9 mouse cellular contexts compared by ENCODE assay signal in the genomic region with DNA sequence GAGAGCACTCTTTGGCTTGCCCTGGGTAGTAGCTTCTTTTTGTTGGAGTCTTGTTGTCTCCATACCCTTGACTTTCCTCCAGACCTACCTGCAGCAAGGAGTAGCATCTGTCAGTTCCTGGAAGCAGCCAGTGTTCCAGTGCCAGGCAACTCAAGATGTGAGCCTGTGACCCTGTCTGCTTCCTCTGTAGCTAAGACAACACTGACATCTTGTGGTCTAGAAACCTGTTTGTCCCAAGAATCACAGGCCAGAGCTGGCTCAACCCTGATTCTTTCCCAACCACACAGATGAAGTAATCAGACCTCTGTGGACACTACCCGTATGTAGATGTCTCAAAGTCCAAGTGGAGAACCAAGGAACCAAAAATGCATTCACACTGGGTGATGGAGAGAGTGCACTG.
DNase-seq lines count a peak whose midpoint lies in the region; ATAC-seq lines count a peak whose summit lies in the region.
"Had no signal": no experiment of that assay in that cellular context is flagged by ENCODE, and none has a peak within 500 bp of the region (broad histone marks: within the 10 kb centered on the region; RNA-seq: fewer than 3 reads in every experiment).

No protein-coding gene starts in this region.

- 0 out of 2 replicates have a peak, but pooled peaks cover 3% of the 10 kb centered on the region for H3K27me3 ChIP-seq in heart, embryonic 12.5 days (replicated peaks)
- H3K27me3 ChIP-seq: liver, embryonic 15.5 days had no signal

- no peaks in the 10 kb centered on the region for H3K9me3 ChIP-seq in heart, embryonic 12.5 days (replicated peaks)
- H3K9me3 ChIP-seq: liver, embryonic 15.5 days had no signal

- no peaks in the 10 kb centered on the region for H3K36me3 ChIP-seq in heart, embryonic 12.5 days
- H3K36me3 ChIP-seq: liver, embryonic 15.5 days had no signal

- H3K9ac ChIP-seq in heart, embryonic 12.5 days, result no peak overlapping the region
- H3K9ac ChIP-seq: liver, embryonic 15.5 days had no signal

- no peak overlapping the region for H3K27ac ChIP-seq in heart, embryonic 12.5 days (ENCODE audit: poor library complexity, severe bottlenecking)
- H3K27ac ChIP-seq: liver, embryonic 15.5 days had no signal

- WGBS in heart, embryonic 12.5 days, result 42% methylated on average over 1 of the region's 1 CpGs

- peaks cover 3% of the 10 kb centered on the region; the same call in 1 of the 2 replicates for H3K4me1 ChIP-seq in heart, embryonic 12.5 days (replicated peaks)

- no peak overlapping the region for H3K4me2 ChIP-seq in heart, embryonic 12.5 days
- H3K4me2 ChIP-seq: liver, embryonic 15.5 days had no signal

- no peak overlapping the region for H3K4me3 ChIP-seq in heart, embryonic 12.5 days
- H3K4me3 ChIP-seq: liver, embryonic 15.5 days had no signal

- DNase-seq in heart, adult 11 months, result peak; percentile 43
- peak; percentile 60 for DNase-seq in 416B (ENCODE audit: low read depth)
- peak; percentile 54 to 67 for DNase-seq in cerebellum, postnatal 14 days
- DNase-seq in left cerebral cortex, adult 18-20 months (ENCODE audit: low spot score in 2 of 2), result peak; percentile 13 to 29
- no peak for DNase-seq in lung, postnatal 36 days
- DNase-seq in kidney, adult 18-20 months, result no peak

- no peak for ATAC-seq in heart, embryonic 12.5 days (ENCODE audit: insufficient number of reproducible peaks, low FRiP score)
- ATAC-seq in inflammation-experienced regulatory T-cells, adult 6 months, result no peak

Comparison
In these comparisons a context has a peak if more than half of its experiments do, and no peak if none do; other contexts are left out.
1. DNase-seq: peak in heart, adult 11 months (single experiment), 416B (single experiment), cerebellum, postnatal 14 days (2 of 2) and left cerebral cortex, adult 18-20 months (2 of 2); none in lung, postnatal 36 days (single experiment) and kidney, adult 18-20 months (single experiment).